Mouse (Mus musculus): ENCODE data around the gene Snrpc.
A peak's percentile ranks its signal among the peaks of the same experiment; 100 is the strongest.

The Snrpc gene

DNA sequence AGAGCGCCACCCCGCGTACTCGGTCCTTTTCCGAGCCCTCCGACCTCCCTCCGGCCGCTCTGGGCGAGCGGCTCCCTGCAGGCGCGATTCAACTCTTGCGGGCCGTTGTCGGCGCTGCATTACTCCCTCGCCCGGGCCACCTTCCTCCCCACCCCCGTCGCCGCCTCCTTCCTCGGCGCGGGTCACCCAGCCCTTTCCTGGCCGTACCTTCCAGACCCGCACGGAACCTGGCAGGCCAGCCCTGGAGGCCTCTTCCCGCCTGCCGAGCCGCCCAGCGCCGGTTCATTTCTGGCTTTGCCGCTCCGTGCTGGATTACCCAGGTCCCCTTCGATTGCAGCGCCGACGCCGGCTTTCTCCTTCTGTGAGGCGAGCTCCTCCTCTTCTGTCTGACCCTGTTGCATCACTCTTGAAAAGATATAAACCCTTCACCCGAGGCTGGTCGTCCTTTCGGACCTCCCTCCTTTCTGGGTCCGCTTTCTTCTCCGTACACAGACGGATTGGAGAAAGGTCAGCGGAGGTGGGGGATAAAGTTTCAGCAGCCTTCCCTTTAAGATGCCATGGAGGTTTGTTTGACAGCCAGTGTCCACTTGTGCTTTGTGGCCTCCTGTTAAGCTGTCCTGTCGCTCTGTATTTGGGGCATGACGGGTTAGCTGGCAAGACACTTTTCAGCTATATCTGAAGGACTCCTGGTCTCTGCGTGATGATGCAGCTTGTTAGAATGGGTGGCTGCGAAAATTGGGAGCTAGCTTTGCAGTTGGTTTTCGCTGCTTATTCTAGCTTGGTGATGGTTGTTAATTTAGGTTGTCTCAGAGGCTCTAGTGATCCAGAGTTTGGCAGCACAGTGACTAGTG is 19.1 kb downstream of the Snrpc start:
- peak; percentile 66; the same call in 1 of the 2 replicates for ATAC-seq (ENCODE audit: insufficient number of reproducible peaks, low FRiP score, low TSS enrichment)

DNA sequence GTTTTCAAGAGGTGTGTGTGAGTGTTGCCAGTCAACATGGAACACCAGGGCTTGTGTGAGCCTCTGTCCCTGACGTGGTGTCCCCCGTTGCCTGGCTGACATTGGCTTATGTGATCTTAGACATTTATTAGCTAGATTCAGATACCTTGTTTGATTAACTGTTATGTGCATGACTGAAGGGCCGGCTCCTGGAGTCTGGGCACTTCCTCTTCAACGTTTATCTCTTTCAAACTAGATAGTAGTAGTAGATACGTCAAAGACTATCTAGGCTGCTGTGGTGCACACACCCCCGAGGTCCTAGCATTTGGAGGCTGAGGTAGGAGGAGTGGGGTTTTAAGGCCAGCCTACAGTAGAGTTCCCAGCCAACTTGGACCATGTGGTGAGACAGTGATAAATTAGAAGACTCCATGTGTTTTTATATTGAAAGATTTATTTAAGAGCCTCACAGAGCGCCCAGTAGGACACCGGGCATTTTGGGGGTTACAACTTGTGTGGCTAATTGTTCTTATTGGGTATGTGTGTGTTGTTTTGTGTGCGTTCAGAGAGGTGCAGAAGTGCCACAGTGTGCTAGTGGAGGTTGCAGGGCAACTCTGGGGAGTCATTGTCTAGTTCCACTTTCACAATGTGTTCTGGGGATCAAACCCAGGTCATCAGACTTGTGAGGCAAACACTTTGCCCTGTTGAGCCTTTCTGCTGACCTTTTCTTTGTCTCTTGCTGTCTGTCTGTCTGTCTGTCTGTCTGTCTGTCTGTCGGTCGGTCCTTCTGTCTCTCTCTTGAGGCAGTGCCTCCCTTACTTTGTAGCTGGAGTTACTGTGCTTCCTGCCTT is 19.9 kb downstream of the Snrpc start:
- no peak for ATAC-seq (ENCODE audit: insufficient number of reproducible peaks, low FRiP score, low TSS enrichment)

DNA sequence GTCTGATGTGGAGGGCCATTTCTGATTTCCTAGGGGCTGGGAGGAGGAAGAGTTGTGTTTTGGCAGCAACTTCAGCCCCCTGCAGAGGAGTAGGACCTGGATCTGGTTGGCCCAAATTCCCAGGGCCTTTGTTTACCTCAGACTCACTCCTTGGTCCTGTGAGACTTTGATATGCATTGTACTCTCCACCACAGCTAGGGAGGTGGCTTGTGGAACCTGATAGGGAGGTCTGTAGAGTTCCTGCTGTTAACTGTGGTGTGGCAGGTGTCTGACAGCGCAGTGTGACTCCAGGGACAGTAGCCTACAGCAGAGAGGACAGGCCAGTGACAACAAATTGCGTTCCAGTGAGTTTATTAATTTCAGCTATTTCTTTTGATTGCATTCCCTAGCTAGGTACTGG is 21.2 kb downstream of the Snrpc start:
- no peak for ATAC-seq (ENCODE audit: insufficient number of reproducible peaks, low FRiP score, low TSS enrichment)

DNA sequence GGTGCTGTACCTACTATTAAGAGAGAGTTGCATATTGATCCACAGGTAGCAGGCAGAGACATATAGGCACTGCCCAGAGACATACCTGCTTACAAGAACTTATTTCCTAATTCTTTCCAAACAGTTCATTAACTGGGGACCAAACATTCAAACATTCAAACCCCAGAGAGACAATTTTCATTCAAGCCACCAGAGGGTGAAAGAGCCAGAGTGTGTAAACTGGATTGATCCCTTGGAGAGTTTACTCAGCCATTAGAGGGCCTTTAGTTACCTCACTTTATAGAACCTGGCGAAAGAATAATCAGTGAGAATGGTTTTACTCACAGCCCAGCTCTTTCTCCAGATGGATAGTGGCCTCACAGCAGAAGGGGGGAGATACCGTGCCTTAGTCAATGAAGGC is 27.5 kb downstream of the Snrpc start:
- ATAC-seq (ENCODE audit: insufficient number of reproducible peaks, low FRiP score, low TSS enrichment), result no peak

DNA sequence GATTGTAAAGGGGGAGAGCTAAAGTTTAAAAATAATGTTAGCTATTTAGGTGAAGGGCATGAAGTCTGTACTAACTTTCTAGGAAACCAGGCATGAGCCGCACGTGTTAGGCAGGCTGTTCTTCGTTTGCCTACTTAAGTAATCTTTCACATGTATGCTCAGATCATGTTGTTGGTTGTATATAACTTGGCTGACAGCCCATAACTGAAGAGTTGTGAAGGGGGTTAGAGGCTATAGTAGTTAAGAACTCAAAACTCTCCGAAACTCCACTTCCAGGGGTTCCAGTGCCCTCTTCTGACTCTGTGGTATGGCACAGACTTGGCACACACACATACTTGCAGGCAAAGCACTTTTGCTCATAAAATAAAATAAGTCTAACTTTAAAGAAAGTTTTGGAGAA is 28.8 kb downstream of the Snrpc start:
- no peak for ATAC-seq (ENCODE audit: insufficient number of reproducible peaks, low FRiP score, low TSS enrichment)

DNA sequence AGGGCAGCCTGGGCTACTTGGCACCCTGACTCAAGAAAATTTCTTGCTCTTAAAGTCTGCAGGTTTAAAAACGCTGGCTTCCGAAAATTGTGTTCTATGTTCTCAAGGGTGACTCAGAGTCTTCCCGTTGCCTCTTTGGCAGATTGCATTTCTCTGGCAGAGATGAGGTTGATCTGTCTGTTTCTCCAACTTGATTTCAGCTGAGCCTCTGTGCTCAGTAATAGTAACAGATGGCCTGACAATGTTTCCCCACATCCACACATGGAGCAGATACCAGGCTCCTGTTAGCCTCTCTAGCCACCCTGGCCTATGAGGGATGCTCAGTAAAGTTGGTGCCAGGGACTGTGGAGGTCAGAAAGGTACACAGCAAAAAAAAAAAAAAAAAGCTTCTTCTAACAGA is 33.9 kb downstream of the Snrpc start:
- ATAC-seq (ENCODE audit: insufficient number of reproducible peaks, low FRiP score, low TSS enrichment), result peak; percentile 88; the same call in 1 of the 2 replicates

DNA sequence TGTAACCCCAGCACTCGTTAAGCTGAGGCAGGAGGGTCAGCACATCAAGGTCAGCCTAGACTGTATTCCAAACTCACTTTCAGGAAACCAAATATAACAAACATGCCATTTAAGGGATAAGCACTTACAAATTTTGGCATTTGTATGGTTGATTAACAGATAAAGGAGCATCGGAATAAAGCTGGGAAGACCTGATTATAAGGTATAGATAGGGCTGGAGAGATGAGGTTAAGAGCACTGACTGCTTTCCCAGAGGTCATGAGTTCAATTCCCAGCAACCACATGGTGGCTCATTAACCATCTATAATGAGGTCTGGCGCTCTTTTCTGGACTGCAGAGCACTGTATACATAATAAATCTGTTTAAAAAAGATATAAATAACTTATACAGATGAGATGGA is 35.6 kb downstream of the Snrpc start:
- ATAC-seq (ENCODE audit: insufficient number of reproducible peaks, low FRiP score, low TSS enrichment), result no peak

DNA sequence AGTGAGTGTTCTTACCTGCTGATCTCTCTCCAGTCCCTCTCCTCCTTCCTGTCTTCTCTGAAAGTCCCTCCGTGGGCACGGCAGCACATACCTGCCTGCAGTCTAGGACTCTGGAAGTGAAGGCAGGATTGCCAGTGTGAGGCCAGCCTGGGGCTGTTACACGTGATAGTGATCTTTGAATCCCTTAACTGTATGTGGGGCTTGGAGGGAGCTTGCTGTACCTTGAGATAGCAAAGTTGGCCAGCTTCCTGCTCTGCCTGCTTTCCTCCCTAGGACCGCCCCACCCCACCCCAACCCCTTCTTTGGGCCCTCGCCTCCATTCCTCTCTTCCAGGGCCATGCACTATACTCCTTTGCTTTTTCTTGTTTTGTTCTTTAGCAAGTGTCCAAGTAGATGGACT is 36.6 kb downstream of the Snrpc start:
- no peak for ATAC-seq (ENCODE audit: insufficient number of reproducible peaks, low FRiP score, low TSS enrichment)

DNA sequence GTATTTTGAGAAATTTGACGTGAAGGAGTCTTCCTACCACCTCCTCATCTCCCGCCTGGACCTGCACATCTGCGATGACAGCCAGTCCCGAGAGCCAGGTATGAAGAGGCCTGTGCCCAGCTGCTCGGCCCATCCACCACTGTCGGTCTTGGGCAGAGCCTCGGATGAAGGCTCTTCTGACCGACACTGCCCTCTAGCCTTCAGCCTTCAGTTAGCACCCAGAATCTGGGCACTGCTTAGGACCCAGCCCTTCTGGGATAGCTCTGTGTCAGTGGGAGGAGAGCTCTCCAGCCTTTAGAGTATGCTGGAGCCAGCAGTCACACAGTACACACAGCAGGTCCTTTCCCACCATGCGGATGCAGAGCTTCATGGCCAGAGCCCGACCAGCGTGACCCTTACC is 43.6 kb downstream of the Snrpc start:
- ATAC-seq (ENCODE audit: insufficient number of reproducible peaks, low FRiP score, low TSS enrichment), result no peak

DNA sequence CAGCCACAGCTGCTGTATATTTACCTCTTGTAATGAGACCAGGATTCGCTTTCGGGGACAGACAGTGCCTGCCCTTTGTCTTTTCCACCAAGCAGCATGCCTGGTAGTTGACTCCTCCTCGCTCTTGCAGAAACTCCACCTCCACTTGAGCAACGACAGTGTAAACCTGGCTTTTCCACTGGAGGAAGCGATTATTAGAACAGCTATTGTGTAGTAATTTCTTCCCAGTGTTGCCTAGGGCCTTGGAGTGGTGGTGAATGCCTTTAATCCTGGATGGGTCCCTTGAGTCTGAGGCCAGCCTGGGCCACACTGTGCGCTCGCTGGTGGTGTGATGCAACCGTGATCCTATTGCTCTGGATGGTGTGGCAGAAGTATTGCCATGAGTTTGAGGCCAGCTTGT is 45.2 kb downstream of the Snrpc start:
- no peak for ATAC-seq (ENCODE audit: insufficient number of reproducible peaks, low FRiP score, low TSS enrichment)

DNA sequence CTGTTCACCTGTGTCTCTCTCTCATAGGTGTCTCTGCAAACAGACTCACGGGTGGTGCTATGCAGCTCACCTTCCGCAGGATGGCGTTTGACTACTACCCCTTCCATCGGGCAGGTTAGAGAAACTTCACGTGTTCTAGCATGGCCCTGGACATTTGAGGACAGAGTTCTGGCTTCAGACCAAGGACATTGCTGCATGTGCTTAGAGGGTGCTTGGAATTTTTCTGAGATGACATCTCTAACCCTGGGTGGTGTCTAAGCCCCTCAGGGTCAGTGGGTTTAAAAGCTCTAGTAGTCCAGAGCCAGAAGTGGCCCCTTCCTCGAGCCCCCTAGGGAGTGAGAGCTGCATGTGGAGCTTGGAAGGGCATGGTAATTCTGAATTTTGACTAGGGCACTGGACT is 46.0 kb downstream of the Snrpc start:
- no peak for ATAC-seq (ENCODE audit: insufficient number of reproducible peaks, low FRiP score, low TSS enrichment)

DNA sequence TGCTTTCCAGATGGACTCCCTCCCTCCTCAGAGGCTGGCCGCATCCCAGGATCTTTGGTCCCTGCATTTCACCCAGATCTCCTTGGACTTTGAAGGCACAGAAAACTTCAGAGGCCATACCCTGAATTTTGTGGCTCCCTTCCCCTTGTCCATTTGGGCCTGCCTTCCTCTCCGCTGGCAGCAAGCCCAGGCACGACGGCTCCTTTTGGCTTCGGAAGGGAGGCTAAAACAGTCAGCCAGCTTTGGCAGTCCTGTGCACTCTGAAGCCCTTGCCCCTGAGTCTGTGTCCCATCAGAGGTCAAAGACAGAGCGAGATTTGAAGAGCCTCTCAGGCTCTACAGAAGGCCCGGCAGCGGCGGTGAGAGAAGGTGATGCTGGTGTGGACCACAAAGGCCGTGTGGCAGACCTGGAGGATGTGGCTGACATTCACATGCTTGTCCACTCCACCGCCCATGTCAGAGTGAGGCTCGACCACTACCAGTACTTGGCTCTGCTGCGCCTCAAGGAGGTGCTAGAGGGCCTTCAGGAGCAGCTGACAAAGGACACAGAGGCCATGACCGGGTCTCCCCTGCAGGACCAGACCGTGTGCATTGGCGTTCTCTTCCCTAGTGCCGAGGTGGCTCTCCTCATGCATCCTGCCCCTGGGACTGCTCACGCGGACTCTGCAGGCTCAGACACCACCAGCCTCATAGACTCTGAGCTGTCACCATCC is 48.7 kb downstream of the Snrpc start:
- no peak for ATAC-seq (ENCODE audit: insufficient number of reproducible peaks, low FRiP score, low TSS enrichment)
